Mouse (Mus musculus): ENCODE results near the gene Ikzf1.

DNA sequence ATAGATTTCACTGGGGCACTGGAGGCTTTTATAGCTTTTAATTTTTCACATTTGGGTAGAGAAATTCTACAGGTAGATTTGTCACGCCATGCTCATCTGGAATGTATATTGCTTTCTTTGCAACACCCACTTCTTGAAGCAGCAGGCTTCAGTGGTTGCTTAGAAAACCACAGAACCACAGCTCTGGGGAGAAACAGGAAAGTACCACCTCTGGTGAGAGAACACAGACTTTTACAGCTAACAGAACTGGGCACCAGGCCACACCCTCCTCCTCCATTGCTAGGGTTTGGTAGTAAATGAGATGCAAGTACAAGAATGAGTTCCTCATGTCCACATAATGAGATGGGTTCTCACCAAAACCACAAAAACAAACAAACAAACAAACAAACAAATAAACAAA, 81.3 kb downstream of the Ikzf1 start:
- TF ChIP-seq CTCF (IDR thresholded peaks at IDR 0.05; ENCODE audit: control insufficient read depth, insufficient read depth, insufficient replicate concordance, low read depth, low read length) (no peak), POLR2A (IDR thresholded peaks at IDR 0.05; ENCODE audit: control insufficient read depth, low read depth, low read length) (no peak)

All from testis, adult 2 months (tissue).